Mouse (Mus musculus) brown adipose tissue, adult 24 weeks (tissue): ENCODE measurements around the gene Ccnd3. TPM values are rescaled to one million over a fixed set of nuclear protein-coding genes. Genes with fewer than 3 reads are reported as not detected.
A peak's percentile ranks its signal among the peaks of the same experiment; 100 is the strongest.

ENCODE experiments used
- H3K27ac ChIP-seq: fragments of 200-500 bp; replicated peaks from 2 replicates; pipeline ENCODE4 v1.5.1; 2012; ENCODE audit warnings: low read depth, mild to moderate bottlenecking, low read length
- H3K4me1 ChIP-seq: fragments of 200-500 bp; 2 replicates; pipeline ENCODE4 v1.6.1; 2012; ENCODE audit warnings: low read length, mixed read lengths; ENCODE audit not compliant: control insufficient read depth, insufficient read depth, insufficient read length
- H3K4me3 ChIP-seq: fragments of 200-500 bp; 2 replicates; pipeline ENCODE4 v1.5.1; 2012; ENCODE audit warnings: low read depth, mild to moderate bottlenecking, low read length, moderate library complexity; ENCODE audit not compliant: insufficient read depth
- polyA plus RNA-seq: library from polyadenylated mRNA; stranded (reverse); fragments of >200 nt; gene quantifications from 2 replicates; pipeline ENCODE4 v1.2.4, GENCODE M21; 2012; ENCODE audit not compliant: missing spikeins, insufficient read depth, insufficient read length

The Ccnd3 gene
- polyA plus RNA-seq, 1 experiment, result 48.4 TPM

GRCm38 (mm10) chr17:47568951-47569527, 64.2 kb downstream of the Ccnd3 start:
- Histone ChIP-seq H3K27ac (no peak overlapping the region), H3K4me3 (no peak overlapping the region), H3K4me1 (peaks cover 9% of the 10 kb centered on the region; the same call in 1 of the 2 replicates)

DNA sequence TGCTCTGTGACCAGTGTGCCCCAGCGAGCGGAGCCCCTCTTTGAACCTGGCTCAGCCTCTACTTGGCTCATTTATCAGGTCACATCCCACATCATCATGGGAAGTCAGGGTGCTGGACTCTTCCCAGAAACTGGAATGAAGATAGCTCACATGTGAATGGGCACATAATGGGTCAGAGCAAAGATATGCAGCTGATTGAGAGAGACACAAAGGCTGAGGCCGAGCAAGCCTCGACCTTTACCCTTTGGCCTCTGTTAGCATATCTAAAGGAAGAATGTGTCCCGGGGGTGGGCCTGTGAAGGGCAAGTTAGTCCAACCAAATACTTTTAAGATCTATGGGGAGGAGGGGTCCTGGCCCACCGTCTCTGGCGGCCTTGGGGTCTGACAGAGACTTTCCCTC, 66.8 kb downstream of the Ccnd3 start:
- peaks cover 5% of the 10 kb centered on the region; the same call in 1 of the 2 replicates for H3K4me1 ChIP-seq
- no peak overlapping the region for H3K4me3 ChIP-seq
- no peak overlapping the region for H3K27ac ChIP-seq

DNA sequence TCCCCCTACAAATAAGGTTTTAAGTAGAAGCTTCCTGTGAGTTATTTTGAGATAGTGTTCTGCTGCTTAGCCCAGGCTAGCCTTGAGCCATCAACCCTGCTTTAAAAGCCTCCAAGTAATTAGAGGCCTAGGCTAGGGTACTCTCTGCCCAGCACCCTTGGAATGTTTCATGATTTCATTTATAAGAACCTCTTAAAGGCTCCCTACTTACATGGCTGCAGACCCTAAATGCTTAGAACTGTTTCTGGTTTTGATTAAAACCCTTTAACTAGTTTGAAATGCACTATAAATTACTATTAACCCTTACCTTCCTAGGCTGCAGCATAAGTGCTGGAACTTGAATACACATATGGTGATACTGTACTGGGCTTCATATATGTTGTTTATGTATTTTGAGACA, 67.6 kb downstream of the Ccnd3 start:
- Histone ChIP-seq H3K27ac (no peak overlapping the region), H3K4me3 (no peak overlapping the region), H3K4me1 (peaks cover 2% of the 10 kb centered on the region; the same call in 1 of the 2 replicates)

- Histone ChIP-seq H3K27ac (no peak overlapping the region), H3K4me3 (no peak overlapping the region), H3K4me1 (no peaks in the 10 kb centered on the region)
Observed at GRCm38 (mm10) chr17:47574028-47574427, 69.2 kb downstream of the Ccnd3 start.

- no peaks in the 10 kb centered on the region for H3K4me1 ChIP-seq
- H3K4me3 ChIP-seq, result no peak overlapping the region
- no peak overlapping the region for H3K27ac ChIP-seq
Observed at GRCm38 (mm10) chr17:47574830-47575229, 70.0 kb downstream of the Ccnd3 start.

- no peak overlapping the region for H3K27ac ChIP-seq
- no peaks in the 10 kb centered on the region for H3K4me1 ChIP-seq
- H3K4me3 ChIP-seq, result no peak overlapping the region
Observed at GRCm38 (mm10) chr17:47578655-47579054, 73.8 kb downstream of the Ccnd3 start.

- H3K27ac ChIP-seq, result no peak overlapping the region
- no peaks in the 10 kb centered on the region for H3K4me1 ChIP-seq
- H3K4me3 ChIP-seq, result no peak overlapping the region
Observed at GRCm38 (mm10) chr17:47580962-47581361, 76.1 kb downstream of the Ccnd3 start.

- no peak overlapping the region for H3K4me3 ChIP-seq
- no peak overlapping the region for H3K27ac ChIP-seq
- no peaks in the 10 kb centered on the region for H3K4me1 ChIP-seq
Observed at GRCm38 (mm10) chr17:47588517-47588916, 83.7 kb downstream of the Ccnd3 start.

DNA sequence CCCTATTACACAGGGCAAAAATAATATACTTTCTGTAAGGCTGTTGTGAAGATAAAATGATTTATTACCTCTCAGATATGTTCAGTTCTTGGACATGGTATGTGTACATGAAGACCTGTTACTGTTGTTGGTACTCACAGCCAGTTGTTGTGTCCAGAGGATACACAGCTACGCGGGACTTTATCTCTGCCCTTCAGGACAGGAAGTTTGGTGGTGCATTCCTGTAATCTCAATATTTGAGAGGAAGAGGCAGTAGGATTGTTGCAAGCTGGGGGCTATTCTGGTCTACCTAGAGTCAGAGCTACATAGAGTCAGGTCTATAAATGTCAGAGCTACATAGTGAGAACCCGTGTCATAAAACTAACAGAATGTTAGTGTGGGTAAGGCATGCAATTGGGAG, 86.2 kb downstream of the Ccnd3 start:
- H3K4me1 ChIP-seq, result peaks cover 5% of the 10 kb centered on the region; the same call in 1 of the 2 replicates
- no peak overlapping the region for H3K4me3 ChIP-seq
- no peak overlapping the region for H3K27ac ChIP-seq

- Histone ChIP-seq H3K4me1 (peaks cover 14% of the 10 kb centered on the region), H3K4me3 (peak overlapping the region; percentile 92), H3K27ac (peak overlapping the region; percentile 97)
Observed at GRCm38 (mm10) chr17:47593215-47593853, 88.5 kb downstream of the Ccnd3 start.

- Histone ChIP-seq H3K4me3 (peak overlapping the region; percentile 92), H3K27ac (peak overlapping the region; percentile 97), H3K4me1 (peaks cover 14% of the 10 kb centered on the region)
Observed at GRCm38 (mm10) chr17:47593854-47594182, 89.0 kb downstream of the Ccnd3 start.

DNA sequence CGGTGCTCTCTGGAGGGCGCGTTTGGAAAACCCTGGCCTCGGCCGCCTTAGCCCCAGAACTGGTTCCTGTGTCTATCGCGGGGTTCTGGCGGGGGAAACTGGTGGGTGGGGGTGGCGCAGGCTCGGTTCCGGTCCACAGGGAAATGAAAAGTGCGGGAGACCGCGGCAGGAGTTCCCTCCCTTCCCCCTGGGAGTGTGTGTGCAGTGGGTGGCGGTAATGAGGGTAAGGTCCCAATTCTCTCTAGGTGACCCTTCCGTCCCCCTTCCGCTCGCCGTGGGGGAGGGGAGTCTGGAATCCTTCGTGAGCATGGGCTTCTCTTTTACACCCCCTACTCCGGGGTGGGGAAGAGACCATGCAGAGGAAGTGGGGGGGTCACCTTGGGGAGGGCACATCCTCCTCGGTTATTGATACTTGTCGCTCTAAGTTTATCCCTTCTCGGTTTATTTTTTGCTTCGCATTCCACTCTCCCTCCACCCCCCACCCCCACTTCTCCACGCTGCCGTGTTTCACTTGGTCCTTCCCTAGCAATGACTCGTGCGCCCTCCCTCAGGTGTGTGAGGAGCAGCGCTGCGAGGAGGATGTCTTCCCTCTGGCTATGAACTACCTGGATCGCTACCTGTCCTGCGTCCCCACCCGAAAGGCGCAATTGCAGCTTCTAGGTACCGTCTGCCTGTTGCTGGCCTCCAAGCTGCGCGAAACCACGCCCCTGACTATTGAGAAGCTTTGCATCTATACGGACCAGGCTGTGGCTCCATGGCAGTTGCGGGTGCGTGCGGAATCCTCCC, 89.5 kb downstream of the Ccnd3 start:
- H3K4me3 ChIP-seq, result peak overlapping the region; percentile 92
- H3K4me1 ChIP-seq, result peaks cover 14% of the 10 kb centered on the region
- H3K27ac ChIP-seq, result peak overlapping the region; percentile 97

DNA sequence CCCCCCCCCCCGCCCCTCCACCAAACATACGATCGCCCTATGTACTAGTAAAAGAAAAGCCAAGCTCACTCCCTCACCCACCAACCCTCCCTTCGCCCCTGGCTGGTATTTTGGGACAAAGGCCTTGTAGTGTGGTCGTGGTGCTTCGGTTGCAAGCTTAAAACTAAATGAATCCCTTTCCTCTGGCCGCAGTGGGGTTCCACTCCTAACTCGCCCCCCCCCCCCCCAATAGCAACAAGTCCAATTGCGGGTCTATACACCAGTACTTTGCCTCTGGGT, 90.1 kb downstream of the Ccnd3 start:
- H3K4me3 ChIP-seq, result peak overlapping the region; percentile 92
- H3K27ac ChIP-seq, result peak overlapping the region; percentile 90
- H3K4me1 ChIP-seq, result peaks cover 14% of the 10 kb centered on the region

- Histone ChIP-seq H3K4me1 (peaks cover 14% of the 10 kb centered on the region), H3K4me3 (peak overlapping the region; percentile 58), H3K27ac (peak overlapping the region; percentile 90)
Observed at GRCm38 (mm10) chr17:47595248-47596161, 90.7 kb downstream of the Ccnd3 start.
